Mouse (Mus musculus) thymus, postnatal 25 days (tissue): Measurements from ENCODE around the gene Lrrc28.
"Not testable (repeated sequence)": the region's sequence is repeated elsewhere in the genome, so short reads cannot be mapped to it uniquely, and the experiment has no call there.

Experiments
- DNase-seq: peaks from one replicate; pipeline ENCODE4 v3.0.0; 2022

Lrrc28 gene

DNA sequence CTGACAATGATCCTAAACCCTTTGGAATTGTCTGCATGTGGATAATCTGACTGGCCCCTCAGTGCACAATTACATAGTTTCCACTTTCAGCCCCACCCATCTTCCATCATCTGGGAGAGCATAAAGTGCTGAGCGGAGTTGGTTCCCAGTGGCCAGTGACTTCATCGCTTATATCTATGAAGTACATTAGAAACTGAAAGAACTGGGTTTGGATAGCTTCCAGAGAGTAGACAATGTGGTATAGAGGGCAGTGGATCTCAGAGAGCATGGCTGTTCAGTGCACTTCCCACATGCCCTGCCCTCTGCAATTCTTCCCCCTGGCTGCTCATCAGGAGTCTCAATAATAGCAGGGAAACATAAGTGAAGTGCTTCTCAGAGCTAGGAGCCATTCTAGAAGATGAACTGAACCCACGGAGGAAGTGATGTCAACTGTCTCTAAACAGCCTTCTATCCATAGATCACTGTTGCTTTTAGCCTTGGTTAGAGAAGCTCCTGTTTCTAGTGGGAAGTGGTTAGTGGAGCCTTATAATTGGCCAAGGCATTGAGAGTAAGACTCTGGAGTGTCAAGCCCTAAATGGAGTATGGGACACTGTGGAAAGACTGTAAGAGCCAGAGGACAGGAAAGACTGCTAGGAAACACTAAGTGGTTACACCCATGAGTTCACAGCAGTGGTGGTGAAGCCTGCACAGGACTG, 119.0 kb downstream of the Lrrc28 start:
- no peak for DNase-seq

GRCm38 (mm10) chr7:67524069-67524468, 121.0 kb downstream of the Lrrc28 start:
- not testable (repeated sequence) for DNase-seq

- no peak for DNase-seq
Observed at GRCm38 (mm10) chr7:67523400-67523799, 121.7 kb downstream of the Lrrc28 start.

DNA sequence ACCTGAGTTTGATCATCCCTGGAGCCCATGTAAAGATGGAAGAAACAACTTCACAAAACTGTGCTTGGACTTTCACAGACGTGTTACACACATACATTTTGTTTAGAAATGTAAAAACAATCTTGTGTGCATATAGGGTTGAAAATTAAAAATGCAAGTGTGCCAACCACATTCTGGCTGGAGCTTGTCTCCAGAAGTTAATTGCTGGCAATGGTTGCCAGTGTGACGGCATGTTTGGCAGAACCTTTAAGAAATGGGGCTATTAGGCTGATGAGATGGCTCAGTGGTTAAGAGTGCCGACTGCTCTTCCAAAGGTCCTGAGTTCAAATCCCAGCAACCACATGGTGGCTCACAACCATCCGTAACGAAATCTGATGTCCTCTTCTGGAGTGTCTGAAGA, 123.3 kb downstream of the Lrrc28 start:
- not testable (repeated sequence) for DNase-seq

DNA sequence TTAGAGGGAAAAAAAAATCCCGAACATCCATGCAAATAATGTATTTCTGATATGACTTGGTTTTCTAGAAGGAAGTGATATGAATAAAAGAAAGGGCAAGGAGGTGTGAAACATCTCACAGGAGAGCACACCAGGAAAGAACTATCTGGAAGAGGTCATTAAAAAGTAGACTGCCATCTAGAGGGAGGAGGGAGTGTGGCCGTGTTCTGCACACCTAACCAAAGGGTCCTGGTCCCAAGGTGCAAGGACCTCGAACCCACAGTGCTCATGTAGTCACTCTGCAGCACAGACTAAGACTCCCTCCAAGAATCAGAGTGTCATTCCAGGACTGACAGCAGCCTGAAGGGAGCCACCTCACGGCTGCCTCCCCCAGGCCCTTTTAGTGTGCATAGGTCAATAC, 124.1 kb downstream of the Lrrc28 start:
- peak; percentile 57 for DNase-seq

GRCm38 (mm10) chr7:67520001-67520400, 125.1 kb downstream of the Lrrc28 start:
- no peak for DNase-seq

DNA sequence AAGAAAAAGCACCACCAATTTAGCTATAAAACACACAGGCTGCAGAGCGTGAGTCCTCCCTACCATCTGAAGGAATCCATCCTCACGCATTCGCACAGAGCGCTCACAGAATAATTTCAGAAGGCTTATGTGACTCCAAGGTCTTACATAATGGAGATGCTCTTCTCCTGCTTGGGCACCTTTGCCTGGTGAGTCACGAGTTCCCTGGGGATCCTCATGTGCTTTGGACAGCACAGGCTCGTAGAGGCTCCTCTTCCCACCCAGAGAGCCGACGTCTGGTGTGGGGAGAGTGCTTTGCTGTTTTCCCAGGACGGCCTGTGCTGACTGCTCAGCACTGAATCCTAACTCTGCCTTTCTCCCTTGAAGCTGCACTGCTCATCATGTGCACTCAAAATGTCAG, 129.4 kb downstream of the Lrrc28 start:
- DNase-seq = no peak

DNA sequence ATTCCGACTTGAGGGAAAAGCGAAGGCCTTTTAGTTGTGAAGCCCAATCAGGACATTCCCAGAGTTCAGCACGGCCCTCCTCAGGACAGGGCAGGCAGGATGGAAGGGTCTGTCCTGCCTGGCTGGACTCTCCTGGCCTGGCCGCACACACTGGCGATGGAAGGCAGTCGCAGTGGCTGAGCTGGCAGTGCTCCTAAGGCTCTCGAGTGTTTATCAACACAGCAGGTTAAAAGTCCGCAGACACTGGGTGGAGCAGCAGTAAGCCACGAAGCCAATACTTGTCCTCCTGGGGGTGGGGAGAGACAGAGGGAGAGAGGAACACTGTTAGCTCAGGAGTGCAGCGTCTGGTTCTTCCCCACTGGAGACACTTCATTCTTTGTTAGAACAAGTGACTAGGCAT, 130.2 kb downstream of the Lrrc28 start:
- DNase-seq = no peak

DNA sequence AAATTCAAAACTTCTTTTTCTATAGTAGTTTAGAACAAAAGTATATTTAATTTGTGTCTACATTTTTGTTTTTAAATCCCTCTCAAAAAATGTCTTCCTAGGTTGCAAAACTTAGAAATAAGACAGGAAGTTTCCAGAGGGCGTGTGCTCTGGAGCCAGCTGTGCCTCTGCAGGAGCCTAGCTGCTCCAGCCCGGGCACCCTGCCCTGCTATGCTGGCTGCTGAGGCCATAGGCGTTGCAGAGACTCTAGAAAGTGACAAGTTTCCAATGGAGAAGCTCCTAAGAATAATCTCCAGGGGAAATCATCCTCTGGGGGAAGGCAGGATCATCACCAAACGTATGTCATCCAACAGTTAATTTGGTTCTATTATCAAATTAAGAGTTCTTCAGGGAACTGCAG, 130.7 kb downstream of the Lrrc28 start:
- no peak for DNase-seq

DNA sequence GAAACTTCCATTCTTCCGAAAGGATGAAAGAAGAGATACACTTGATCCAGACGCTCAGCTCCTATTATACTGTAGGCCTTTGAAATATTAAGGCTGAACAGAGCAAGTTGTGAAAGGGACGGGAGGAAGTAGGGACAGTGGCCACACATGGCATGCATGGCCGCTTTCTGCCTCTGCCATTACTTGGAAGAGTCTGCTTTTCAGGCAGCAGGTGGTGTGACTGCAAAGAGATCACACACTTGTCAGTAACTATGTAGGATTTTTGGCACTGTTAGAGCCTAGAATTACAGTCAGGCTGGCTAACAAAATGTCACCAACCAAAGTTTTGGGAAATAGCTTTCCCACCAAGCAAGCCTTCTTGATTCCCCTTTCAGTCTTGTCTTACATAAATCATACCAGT, 131.4 kb downstream of the Lrrc28 start:
- no peak for DNase-seq

DNA sequence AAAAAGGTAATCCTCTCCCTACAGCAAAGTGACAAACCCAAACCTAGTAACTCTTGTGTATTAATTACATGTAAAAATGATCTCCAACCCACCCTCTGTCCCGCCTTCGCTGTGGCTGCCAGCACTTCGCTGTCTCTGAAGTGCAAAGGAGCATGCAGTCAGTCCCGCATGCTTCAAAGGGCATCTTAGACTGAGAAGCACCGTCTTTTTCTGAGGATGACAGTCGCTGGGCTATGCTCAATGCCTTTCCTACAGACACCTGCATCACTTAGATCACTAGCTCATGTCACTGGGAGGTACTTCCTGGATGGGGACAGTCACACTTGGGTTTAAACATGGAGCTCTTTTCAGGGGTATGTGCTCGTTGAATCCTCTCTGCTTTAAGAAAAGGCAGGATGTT, 133.5 kb downstream of the Lrrc28 start:
- peak; percentile 52 for DNase-seq

DNA sequence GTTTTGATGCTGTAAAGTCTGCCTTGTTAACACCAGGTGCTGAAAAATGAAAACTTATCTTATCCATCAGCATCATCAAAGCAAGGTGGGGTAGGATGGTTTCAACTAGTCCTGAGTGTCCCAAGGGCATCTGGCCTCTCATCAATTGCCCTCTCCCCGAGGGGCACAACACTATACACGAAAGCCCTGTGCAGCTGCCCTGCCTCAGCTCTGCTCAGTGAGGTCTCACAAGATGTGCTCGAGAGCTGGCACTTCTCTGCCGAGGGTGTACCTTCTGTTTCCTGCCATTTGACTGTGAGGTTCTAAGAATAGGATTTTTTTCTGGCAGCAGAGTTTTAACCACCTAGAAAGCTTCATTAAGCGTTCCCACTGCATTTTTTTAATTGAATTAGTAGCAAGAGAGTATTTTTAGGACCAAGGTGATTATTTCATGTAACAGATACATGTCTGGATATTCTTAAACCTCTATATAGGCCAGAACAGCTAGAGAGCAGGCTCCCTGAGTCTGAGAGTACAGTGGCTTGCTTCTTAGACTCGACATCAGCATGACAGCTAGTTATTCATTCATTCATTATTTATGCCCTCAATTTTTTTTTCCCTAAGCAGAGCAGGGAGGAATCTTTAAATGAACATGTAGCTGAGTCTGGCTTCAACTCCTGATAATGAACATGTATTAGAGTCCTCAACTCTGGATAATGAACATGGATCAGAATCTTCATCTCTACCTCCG, 141.6 kb downstream of the Lrrc28 start:
- DNase-seq = peak; percentile 74

DNA sequence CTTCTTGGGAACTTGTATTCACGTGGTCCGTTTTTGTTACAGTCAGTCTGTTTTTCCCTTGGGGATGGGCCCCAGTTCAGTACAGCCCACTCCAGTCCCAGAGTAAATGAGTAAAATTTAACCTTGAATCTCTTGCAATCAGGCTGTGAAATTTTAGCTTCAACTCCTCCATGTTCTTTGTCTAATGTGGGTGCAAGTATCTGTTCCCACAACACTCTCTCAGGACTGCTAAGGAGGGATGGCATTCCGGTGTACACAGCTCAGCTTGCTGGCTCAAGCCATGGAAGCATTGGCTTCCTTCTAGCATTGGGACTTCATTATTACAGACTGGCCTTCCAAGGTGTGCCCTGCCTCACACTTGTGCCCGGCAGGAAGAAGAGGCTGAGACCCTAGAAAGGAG, 142.4 kb downstream of the Lrrc28 start:
- no peak for DNase-seq

GRCm38 (mm10) chr7:67500878-67501277, 144.2 kb downstream of the Lrrc28 start:
- no peak for DNase-seq

- DNase-seq = peak; percentile 81
Observed at GRCm38 (mm10) chr7:67500076-67500828, 144.8 kb downstream of the Lrrc28 start.

DNA sequence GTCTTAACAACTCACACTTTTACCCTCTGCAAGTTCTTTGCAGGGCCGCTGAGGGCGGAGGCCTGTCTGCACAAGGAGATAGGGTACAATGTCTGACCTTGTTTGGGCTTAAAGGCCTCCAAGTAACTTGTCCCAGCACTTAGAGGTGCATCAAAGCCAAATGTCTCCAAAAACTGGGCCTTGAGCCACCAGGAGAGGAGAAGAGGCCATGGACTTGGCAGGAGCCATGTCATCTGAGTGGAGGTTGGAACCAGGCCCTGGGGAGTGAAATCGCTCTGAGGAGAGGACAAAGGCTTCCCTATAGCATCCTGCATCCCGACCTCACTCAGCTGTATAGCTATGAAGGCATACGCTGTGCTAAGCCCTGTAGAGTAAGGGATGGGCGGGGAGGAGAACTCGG, 145.6 kb downstream of the Lrrc28 start:
- no peak for DNase-seq

GRCm38 (mm10) chr7:67493795-67494687, 151.0 kb downstream of the Lrrc28 start:
- DNase-seq = peak; percentile 62

- no peak for DNase-seq
Observed at GRCm38 (mm10) chr7:67487889-67488411, 157.1 kb downstream of the Lrrc28 start.

- no peak for DNase-seq
Observed at GRCm38 (mm10) chr7:67486925-67487760, 157.9 kb downstream of the Lrrc28 start.

GRCm38 (mm10) chr7:67486417-67486816, 158.7 kb downstream of the Lrrc28 start:
- no peak for DNase-seq

GRCm38 (mm10) chr7:67483698-67484097, 161.4 kb downstream of the Lrrc28 start:
- DNase-seq = peak; percentile 42
